Mouse (Mus musculus) liver, postnatal 0 days (tissue): ENCODE data around the gene Pde4d.

Experiments
- CTCF ChIP-seq: sonication (generic); IDR thresholded peaks from 2 replicates; pipeline ENCODE4 v1.5.1; 2016; ENCODE audit warnings: antibody characterized with exemption, low read depth
- EP300 ChIP-seq: IDR thresholded peaks from 2 replicates; pipeline ENCODE4 v1.6.1; 2016; ENCODE audit warnings: antibody characterized with exemption, low read depth, mild to moderate bottlenecking

DNA sequence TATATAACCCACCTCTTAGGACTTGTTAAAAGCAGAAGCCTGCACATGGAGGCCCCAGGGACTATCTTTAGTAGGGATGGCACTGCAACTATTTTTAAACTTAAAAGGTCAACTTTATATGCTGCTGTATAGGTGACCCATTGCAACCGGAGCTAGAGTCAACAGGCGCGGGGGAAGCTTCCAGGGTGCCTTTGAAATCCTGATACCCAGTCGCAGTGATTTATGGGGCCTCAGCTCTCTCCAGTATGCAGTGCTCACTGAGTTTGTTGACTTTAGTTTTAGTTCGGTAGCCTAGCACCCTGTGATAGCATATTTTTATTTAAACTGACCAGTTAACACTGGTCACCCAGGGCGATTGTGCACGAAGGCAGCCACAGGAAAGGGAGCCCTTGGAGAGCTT is 1465.8 kb downstream of the Pde4d start:
- TF ChIP-seq CTCF (no peak), EP300 (no peak)
